Mouse (Mus musculus) hematopoietic stem cell, adult 5-6 weeks (primary cell): ENCODE measurements around the gene Vmn1r17. TPM values are rescaled to one million over a fixed set of nuclear protein-coding genes. Genes with fewer than 3 reads are reported as not detected.
"Not testable (repeated sequence)": the region's sequence is repeated elsewhere in the genome, so short reads cannot be mapped to it uniquely, and the experiment has no call there.

Experiments used
- ATAC-seq, 2 experiments: fragments of 125-278 bp in 1 of 2; replicated peaks in 1 of 2; 2 replicates each; pipeline ENCODE4 v1.8.0; 2016 to 2017; ENCODE audit warnings: inconsistent platforms in 2 of 2, mild to moderate bottlenecking in 2 of 2, moderate number of reproducible peaks in 2 of 2, low read depth in 1 of 2, moderate TSS enrichment in 1 of 2; ENCODE audit not compliant: low FRiP score in 2 of 2, poor library complexity in 2 of 2, severe bottlenecking in 2 of 2, insufficient read depth in 1 of 2, low TSS enrichment in 1 of 2
- total RNA-seq: library from RNA; stranded (forward); fragments of 172-1452, 232-1000 nt; gene quantifications from 2 replicates; pipeline ENCODE4 v1.2.3, GENCODE M21; 2017

Gene Vmn1r17
- total RNA-seq, result not detected in 2 replicates

GRCm38 (mm10) chr6:57363627-57364026 lies at the start of gene Vmn1r17:
Gene Vmn1r17, minus strand, starts transcription at chr6:57363727.
- ATAC-seq, result no peak

GRCm38 (mm10) chr6:57403480-57403879 lies 40.0 kb upstream of the Vmn1r17 start, which contains the start of gene Vmn1r19:
Gene Vmn1r19, plus strand, starts transcription at chr6:57403780.
- ATAC-seq, result not testable (repeated sequence)

- no peak for ATAC-seq
Observed at GRCm38 (mm10) chr6:57395683-57396082, 32.2 kb upstream of the Vmn1r17 start, which contains the start of gene Vmn1r18. Gene Vmn1r18, minus strand, starts transcription at chr6:57395783.

- no peak for ATAC-seq
Observed at GRCm38 (mm10) chr6:57367496-57367895, 4.0 kb upstream of the Vmn1r17 start.

- not testable (repeated sequence) for ATAC-seq
Observed at GRCm38 (mm10) chr6:57365866-57366265, 2.3 kb upstream of the Vmn1r17 start.

- no peak for ATAC-seq
Observed at GRCm38 (mm10) chr6:57356864-57357263, 6.7 kb downstream of the Vmn1r17 start.

- ATAC-seq, result no peak
Observed at GRCm38 (mm10) chr6:57329394-57329793, 34.1 kb downstream of the Vmn1r17 start, which contains the start of gene Vmn1r16. Gene Vmn1r16, minus strand, starts transcription at chr6:57329494.

GRCm38 (mm10) chr6:57326176-57326575 lies 37.4 kb downstream of the Vmn1r17 start:
- ATAC-seq, result no peak

Other genes starting within 250 kb of the Vmn1r17 start
- not detected in 2 replicates for gene Vmn1r11, start 230.3 kb downstream of the Vmn1r17 start, total RNA-seq
- gene Vmn1r12, start 206.8 kb downstream of the Vmn1r17 start, total RNA-seq, result not detected in 2 replicates
- not detected in 2 replicates for gene Vmn1r13, start 160.4 kb downstream of the Vmn1r17 start, total RNA-seq
- gene Vmn1r14, start 132.0 kb downstream of the Vmn1r17 start, total RNA-seq, result not detected in 2 replicates
- not detected in 2 replicates for gene Vmn1r15, start 105.8 kb downstream of the Vmn1r17 start, total RNA-seq
- not detected in 2 replicates for gene Vmn1r16, start 34.2 kb downstream of the Vmn1r17 start, total RNA-seq
- not detected in 2 replicates for gene Vmn1r18, start 32.1 kb upstream of the Vmn1r17 start, total RNA-seq
- not detected in 2 replicates for gene Vmn1r19, start 40.1 kb upstream of the Vmn1r17 start, total RNA-seq
- not detected in 2 replicates for gene Vmn1r20, start 65.2 kb upstream of the Vmn1r17 start, total RNA-seq
- 16.2 and 19.8 TPM in 2 replicates for gene Ppm1k, start 171.7 kb upstream of the Vmn1r17 start, total RNA-seq
- 29.0 and 35.5 TPM in 2 replicates for gene Herc6, start 217.3 kb upstream of the Vmn1r17 start, total RNA-seq